Mouse (Mus musculus): Measurements from ENCODE around the gene Tfcp2l1. TPM values are rescaled to one million over a fixed set of nuclear protein-coding genes. Genes with fewer than 3 reads are reported as not detected.
"Not testable (repeated sequence)": the region's sequence is repeated elsewhere in the genome, so short reads cannot be mapped to it uniquely, and the experiment has no call there.

The Tfcp2l1 gene
- 1 to 10 TPM; 1.8 to 2.3 TPM for total RNA-seq (2021)

DNA sequence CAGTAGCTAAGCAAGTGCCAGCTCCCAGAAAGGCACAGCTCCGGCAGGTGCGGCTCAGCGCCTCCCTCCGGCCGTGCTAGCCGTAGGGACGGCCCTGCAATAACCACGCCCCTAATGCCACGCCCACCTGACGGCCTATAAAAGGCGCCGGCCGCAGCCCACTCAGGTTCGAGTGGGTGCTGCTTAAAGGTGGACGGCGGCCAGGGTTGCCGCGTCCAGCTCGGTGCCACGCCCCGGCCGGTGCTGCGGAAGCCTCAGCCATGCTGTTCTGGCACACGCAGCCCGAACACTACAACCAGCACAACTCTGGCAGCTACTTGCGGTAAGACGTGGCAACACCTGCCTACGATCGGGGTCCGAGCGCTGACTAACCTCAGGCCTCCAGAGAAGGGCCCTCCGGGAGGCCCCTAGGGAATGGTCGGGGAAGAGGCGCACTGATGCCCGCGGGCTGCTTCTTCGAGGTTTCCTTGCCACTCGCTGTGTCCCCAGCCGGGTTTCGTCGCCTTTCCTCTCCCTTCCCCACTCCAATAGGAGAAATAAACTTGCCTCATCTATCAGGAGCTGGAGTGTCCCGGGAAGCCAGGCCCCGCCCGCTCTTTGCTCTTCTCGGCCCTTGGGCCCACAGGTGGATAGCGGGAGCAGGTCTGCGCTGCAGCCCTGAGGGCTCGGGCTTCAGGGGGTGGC is at the start of gene Tfcp2l1:
Tfcp2l1 (plus strand) TSS at position 165 of the 684 bp plus-strand sequence.
- DNase-seq: peak; percentile 73
- intact Hi-C loops (cut with DNase I): no loop called here

DNA sequence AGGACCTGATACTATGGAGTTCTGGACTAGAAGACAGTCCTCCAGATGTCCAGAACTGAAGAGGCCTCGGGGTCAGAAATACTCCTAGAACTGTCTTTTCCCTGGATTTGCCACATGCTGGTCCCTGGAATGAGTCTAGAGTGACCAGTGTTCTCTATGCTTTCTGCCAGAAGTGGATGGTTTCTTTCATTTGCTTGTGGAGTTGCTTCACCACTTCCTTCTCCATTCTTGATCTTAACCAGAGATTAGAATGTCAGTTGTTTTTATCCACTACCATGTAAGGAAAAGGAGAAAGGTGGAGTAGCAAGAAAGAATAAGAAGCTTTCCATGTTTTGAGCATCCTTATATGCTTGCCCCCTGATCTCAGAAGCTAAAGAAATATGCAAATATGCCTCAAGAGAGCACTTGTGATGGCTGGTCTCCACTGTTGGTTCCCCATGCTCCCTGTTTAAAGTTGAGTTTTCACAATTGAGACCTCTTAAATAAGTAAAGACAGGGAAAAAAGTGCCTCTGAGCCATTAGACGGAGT is 47.5 kb upstream of the Tfcp2l1 start:
- intact Hi-C loops (cut with DNase I): no loop called here
- DNase-seq: no peak

DNA sequence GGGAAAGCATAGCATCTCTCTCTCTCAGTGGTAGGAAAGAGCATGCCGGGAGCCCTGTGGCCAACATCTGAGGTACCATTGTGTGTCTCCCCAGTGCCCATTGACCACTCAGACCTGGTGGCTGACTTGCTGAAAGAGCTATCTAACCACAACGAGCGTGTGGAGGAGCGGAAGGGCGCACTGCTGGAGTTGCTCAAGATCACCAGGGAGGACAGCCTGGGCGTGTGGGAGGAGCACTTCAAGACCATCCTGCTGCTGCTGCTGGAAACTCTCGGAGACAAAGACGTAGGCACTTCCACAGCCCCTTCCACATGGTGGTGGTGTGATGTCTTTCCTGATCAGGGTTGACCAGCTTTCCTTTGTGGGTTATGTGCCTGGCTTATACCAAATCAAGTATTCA is 46.6 kb upstream of the Tfcp2l1 start:
- intact Hi-C loops (cut with DNase I): no loop called here

DNA sequence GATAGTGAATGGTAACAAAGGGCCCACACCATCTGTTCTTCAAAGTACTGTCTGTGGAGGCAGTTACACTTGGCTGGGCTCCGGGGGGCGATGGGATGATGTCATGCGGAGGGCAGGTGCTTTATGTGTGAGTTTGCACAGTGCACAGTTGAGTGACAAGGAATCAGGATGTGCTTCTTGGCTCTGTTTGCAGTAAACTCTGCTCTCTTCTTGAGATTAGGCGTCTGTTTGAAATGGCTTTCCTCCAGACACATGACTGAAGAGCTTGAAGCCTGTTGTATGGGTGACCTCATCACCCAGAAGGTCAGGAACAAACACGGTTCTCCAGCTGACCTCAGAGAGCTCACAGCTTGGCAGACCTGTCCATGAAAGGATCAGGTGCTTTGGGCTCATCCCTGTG is 38.0 kb upstream of the Tfcp2l1 start:
- intact Hi-C loops (cut with DNase I): no loop called here
- no peak for DNase-seq

More for the DNA sequence above, 46.6 kb upstream of the Tfcp2l1 start:
- DNase-seq: no peak

DNA sequence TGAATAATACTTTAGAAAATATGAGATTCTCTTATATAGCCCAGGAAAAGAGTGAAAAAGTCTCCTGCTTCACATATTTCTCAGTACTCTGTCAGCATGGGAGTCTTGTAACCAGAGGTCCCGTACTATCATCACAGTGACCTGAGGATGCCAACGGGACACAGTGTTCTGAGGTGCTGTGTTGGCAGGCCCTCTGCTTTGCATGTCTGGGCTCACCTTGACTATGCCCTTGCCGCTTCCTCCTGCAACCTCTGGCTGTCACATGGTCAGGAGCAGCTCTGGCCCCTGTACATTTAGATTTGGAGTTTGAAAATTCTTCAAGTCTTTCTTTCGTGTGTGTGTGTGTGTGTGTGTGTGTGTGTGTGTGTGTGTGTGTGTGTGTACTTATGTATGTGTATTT is 34.8 kb upstream of the Tfcp2l1 start:
- intact Hi-C loops (cut with DNase I): no loop called here
- DNase-seq: no peak

DNA sequence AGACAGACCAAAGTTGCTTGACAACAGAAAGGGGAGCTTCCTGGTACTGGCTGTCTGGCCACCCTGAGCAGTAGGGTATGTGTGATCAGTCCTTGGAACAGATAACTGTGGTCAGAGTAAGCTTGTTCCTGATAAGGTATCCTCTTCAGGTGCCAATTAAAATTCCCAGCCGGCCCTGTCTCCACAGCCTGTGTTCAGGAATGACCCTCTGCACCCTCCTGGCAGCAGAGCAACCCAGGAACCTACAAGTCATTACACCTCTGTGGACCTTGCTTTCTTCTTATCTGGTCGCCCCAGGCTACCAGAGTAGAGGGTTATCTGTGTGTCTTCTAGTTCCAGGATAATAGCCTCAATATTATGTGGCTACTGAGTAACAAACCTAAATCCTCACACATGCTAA is 32.4 kb upstream of the Tfcp2l1 start:
- DNase-seq: no peak
- intact Hi-C loops (cut with DNase I): loop anchor here (5.0 kb wide), 1 partner anchor 33 kb away; no protein-coding TSS in a partner anchor

DNA sequence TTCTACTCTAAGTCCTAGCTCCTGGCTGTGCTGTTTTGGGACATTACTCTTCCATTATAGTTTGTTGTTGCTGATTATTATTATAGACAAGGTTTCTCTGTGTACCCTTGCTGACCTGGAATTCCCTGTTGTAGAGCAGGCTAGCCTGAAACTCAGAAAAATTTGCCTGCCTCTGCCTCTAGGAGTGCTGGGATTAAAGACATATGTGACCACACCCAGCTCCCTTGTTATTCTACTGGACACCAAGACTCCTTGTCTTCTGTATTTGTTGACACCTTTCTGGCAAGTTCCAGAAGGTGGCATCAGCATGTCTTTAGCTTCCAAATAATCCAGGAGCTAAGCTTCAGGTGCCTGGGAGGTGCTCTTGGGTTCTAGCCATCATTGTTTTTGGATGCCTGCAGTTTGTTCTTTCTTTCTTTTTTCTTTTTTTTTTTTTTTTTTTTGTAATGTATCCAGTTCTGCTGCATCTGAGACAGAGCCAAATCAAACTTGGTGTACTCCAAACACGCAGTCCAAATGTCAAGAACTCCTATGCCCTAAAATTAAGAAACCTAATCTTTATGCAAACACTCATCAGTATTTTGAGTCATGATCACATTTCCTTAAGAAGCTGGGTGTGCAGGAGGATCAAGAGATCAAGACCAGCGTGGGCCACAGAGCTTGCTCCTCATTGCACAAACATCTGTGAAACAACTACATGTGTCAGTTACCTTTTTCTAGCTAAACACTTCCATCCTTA is 30.1 kb upstream of the Tfcp2l1 start:
- no peak for DNase-seq
- intact Hi-C loops (cut with DNase I): loop anchor here (5.0 kb wide), 1 partner anchor 35 kb away; no protein-coding TSS in a partner anchor

DNA sequence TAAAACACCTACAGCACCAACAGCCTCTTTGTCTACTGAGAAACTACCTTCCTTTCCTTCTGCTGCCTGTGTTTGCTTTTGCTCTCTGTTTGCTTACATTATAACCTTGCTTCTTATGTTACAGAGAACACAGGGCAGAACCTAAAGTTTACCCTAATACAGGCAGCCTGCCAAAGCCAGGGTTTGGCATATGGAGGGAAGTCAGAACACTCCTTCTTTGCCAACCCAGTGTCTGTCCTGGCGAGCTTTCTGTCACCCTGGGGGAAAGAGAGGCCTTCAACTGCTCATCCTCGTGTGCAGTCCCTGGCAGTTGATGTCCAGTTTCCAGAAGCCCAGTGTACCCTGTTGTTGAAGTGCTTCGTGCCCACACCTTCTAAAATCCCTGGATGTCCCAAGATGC is 29.4 kb upstream of the Tfcp2l1 start:
- intact Hi-C loops (cut with DNase I): loop anchor here (5.0 kb wide), 1 partner anchor 36 kb away; no protein-coding TSS in a partner anchor
- DNase-seq: peak; percentile 54

DNA sequence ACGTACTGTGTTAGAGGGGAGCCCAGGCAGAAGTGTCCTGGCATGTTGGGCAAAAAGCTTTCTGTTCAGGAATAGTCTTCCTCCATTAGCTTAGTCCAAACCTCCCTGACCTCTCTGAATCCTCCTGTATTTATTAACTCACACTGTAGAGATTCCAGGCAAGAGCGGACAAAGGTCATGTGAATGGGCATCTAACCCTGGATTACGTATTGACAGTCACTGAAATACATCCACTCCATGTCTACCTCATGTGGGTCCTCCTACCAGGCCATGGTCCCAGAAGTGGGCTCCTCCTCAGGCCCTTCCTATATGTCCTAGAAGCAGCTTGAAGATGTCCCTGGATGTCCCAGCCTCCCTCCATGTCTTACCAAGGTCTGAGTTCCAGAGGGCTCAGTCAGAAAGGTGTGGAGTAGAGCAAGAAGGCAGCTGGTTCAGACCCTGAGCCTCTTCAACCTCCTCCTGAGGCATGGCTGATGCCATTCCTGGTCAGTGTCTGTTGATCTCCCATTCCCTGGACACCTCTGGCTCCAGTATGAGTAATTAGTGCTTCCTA is 14.0 kb upstream of the Tfcp2l1 start:
- intact Hi-C loops (cut with DNase I): no loop called here
- DNase-seq: no peak

DNA sequence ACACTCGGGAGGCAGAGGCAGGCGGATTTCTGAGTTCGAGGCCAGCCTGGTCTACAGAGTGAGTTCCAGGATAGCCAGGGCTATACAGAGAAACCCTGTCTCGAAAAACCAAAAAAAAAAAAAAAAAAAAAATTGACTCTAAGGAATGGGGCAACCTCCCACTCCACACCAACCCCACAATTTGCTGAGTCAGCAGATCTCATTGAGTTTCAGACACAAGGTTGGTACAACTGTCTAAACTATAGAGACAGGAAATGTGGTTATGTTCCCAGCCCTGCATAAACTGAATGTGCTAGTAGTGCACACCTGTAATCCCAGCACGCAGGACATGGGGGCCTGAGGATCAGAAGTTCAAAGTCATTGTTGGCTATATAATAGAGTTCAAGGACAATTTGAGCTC is 6.7 kb upstream of the Tfcp2l1 start:
- intact Hi-C loops (cut with DNase I); DNase-seq: not testable (repeated sequence)

DNA sequence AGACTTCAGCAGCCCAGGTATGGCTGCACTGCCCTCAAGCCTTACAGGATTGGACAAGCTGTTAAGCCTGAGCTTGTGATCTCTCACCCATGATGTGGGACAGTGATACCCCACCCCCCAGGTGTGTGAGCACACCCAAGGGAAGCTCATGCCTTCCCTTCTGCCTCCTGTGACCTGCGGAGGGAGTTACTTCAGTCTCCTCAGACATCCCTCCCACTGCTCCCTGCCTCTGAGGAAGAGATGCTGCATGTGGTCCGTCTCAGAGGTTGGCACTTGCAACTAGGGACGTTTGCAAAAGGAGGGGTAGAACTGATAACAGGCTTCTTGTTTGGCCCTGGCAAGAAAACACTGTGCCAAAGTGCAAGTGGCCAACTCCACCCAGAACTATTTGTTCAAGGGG is 4.9 kb upstream of the Tfcp2l1 start:
- intact Hi-C loops (cut with DNase I): no loop called here
- no peak for DNase-seq

DNA sequence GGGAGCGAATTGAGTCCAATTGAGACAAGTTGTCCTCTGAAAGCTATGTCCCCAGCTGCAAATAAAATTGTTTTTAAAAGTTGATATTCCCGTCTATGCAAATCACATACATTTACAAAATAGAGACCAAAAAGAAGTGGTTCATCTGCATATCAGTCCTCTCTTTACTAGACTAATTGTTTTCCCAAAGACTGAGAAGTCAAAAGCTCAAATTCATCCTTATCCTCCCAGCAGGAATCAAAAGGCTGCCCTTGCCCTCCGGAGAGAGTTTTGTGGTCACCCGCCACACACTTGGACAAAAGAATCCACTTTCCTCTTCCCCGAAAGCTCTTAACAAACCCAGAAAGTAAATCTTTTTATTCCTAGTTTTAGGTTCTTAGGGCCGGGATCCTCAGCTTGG is 2.3 kb upstream of the Tfcp2l1 start:
- intact Hi-C loops (cut with DNase I): no loop called here
- no peak for DNase-seq

DNA sequence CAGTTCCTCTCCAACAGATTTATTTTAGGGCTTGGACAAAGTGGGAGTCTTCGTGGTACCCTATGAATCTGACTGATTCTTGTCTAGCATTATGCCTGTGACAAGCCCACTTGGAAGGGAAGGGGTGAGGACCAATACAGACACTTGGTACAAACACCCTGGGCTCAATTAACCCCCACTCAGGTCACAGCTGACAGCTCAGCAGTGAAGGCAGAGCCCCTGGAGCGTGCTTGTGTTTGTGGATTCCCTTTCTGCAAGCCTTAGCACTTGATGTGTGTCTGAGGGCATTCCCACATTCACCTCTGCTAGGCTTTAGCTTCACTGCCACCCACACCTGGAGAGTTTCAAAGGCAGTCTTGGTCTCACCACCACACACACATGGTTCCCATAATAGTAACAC is 1.8 kb upstream of the Tfcp2l1 start:
- DNase-seq: no peak
- intact Hi-C loops (cut with DNase I): no loop called here

DNA sequence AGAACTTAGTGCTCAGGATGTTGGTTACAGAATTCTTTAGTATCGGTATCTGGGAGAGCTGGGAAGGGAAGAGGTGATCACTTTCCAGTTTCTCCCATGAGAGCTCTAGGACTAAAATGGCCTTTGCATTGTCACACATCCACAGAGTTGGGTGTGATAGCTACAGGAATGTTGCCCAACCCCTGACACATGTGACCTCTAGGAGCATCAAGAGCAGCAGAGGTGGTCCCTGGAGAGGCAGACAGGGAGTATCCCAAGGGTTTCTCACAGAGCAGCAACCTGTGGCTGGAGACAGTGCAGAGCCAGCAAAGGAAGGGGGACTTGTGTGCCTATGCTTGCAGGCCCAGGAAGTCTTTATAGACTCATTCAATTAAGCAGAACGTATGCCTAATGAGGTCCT is 1.3 kb upstream of the Tfcp2l1 start:
- no peak for DNase-seq
- intact Hi-C loops (cut with DNase I): no loop called here

DNA sequence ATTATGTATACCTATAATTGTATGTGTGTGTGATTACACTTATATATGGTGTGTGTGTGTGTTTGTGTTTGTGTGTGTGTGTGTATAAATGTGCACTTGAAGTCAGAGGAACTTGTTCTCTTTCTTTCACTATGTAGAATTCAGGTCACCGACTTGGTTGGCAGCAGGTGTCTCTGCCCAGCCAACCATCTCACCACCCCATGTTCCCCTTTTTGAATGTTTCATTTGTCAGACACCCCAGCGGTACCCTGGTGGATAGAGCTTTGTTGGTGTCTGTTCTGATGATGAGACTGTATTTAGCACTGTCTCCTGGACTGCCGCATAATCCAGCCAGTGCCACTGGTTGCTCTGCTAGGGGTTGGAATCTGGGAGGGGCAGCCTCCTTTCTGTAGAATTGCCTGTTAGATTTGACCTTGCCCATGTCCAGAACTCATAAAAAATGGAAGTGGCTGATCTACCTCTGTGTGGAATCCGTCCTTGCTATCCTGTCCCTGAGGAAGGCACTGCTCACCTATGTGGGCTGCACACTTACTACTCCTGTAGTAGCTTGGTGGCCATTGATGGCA is 5.8 kb downstream of the Tfcp2l1 start:
- no peak for DNase-seq
- intact Hi-C loops (cut with DNase I): no loop called here

DNA sequence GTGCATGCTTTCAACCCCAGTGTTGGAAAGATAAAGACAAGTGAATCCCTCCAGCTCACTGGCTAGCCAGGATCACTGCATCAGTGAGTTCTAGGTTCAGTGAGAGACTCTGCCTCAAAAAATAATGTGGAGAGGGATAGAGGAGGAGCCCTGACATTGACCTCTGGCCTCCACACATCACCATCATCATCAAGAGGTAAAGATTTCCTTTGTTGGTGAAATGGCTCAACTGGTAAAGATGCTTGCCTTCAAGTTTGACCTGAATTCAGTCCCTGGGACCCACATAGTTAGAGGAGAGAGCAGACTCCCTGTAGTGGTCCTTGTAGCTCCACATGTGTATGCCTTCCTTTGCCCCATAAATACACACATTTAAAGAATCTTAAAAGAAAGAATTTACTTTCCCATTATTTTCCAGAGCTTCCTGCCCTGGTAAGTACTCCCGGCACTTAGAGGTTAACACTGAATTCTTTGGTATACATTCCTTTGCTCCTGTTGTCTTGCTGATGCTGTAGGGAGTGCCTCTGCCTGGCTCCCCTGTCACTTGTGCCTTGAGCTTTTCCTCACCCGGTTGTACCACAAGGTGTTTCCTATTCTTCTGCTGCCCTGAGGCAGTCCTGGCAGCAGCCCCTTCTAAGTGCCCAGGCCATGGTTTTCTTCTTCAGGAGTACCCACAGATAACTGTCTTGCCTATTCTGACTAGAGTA is 14.7 kb downstream of the Tfcp2l1 start:
- intact Hi-C loops (cut with DNase I): no loop called here
- DNase-seq: no peak

DNA sequence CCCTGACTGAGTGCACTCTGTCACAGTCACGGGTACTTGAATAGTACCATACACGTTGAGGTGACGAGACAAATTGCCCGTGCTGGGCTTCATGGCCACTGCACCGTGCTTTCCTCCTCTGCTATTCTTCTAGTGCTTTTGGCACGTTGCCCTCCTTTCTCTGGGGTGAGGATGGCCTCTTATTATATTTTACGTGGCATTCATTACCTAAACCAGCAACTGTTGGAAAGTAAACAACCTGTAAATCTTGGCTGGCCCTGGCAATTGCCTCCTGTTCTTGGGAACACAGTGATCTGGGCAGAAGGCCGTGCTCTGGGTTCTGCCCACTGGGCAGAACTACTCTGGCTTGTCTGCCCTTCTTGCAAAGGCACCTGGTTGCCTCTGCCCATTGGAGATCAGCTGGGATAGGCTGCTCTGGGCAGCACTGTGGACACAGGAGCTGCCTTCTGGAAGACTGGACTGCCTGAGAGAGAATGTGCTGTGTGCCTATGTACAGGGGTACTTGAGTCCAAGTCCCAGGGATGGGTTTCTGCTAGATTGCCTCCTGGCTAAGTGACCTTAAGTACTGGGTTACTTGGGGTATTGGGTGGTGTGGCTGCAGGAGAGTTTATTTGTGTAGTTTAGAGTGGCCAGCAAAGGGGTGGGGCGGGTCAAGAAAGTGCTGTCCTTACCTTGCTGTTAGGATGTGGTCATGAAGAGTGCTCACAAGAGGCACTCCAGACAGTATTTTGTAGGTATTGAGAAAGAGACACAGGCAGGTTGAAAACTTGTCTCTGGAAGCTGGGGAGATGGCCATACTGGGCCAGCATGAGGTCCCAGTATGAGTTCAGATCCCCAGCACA is 15.6 kb downstream of the Tfcp2l1 start:
- intact Hi-C loops (cut with DNase I): no loop called here
- no peak for DNase-seq

DNA sequence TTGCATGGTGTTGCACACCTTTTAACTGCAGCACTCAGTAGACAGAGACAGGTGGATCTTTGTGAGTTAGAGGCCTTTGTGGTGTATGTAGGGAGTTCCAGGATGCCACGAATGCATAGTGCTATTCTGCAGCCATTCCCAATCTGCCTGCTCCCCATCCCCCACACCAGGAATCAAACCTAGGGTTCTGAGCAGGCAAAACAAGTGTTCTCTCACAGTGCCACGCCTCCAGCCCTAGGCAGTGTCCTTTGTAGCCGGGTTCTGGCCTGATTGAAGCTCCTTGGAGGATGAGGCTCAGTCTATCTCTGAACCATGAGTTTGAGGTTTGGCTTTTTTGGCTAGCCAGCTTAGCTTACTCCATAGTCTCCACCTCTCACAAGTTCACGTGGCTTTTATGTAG is 18.0 kb downstream of the Tfcp2l1 start:
- DNase-seq: no peak
- intact Hi-C loops (cut with DNase I): no loop called here

DNA sequence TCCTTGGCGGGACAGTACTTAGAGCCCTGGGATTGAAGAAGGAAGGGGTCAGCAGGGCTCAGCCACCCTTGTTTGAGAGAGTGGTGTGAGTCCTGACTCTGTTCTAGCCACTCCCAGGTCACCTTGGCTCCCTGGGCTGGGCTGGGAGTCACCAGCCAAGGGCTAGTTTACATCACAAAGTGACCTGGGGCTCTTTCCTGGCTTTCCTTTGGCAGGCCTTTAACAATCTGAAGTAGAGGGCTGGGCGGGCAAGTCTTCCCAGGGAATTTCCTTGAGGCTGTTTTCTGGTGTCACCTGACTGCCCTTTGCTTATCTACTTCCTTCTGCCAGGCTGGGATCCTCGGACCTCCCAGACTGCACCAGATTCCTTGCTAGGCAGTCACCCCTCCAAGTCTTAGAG is 20.3 kb downstream of the Tfcp2l1 start:
- intact Hi-C loops (cut with DNase I): no loop called here
- DNase-seq: no peak
